Mouse (Mus musculus) G1E-ER4 (cell line): ENCODE results near the gene Nrm. TPM values are rescaled to one million over a fixed set of nuclear protein-coding genes. Genes with fewer than 3 reads are reported as not detected.

ENCODE experiments used
- GATA1 ChIP-seq: IDR thresholded peaks from one replicate; pipeline ENCODE4 v1.8.0; 2012; ENCODE audit warnings: low read length, inconsistent platforms
- polyA plus RNA-seq: library from polyadenylated mRNA; stranded (reverse); fragments of >175 nt; gene quantifications from 2 replicates; pipeline ENCODE4 v1.2.3, GENCODE M21; 2012

Nrm gene
- polyA plus RNA-seq, 1 experiment = 13.8 TPM

GRCm38 (mm10) chr17:35870884-35871696 lies 10.0 kb downstream of the Nrm start:
- TF ChIP-seq GATA1 = no peak

DNA sequence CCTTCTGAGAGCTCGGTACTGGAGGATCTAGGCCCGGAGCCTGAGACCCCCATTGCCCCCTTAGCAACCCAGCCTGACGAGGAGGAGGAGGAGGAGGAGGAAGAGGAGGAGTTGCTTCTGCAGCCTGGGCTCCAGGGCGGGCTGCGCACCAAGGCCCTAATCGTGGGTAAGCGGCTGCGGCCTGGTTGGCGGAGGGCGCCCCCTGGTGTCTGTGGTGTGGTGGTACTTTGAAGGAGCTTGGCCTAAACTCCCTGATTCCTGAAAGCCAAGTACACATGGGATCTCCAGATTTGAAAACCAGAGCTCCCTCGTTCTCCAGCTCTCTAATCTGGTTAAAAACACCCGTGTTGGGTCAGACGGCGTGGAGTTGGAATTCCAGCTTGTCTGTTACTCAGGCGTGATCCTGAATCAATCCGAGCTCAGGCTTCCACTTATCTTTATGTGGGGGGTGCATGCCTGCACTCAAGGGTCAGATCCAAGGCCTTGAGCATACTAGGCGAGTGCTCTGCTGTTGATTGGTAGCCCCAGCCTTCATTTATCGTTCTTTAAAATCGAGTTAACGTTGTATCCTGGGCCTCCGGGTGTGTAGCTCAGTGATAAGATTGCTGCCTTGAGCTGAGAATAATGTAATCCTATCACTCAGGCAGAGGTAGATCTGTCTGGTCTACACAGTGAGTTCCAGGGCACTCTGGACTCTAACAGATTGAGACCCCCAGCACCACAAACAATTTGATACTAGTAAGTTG lies 12.8 kb downstream of the Nrm start:
- peak; percentile 73 for TF ChIP-seq GATA1

GRCm38 (mm10) chr17:35874721-35875120 lies 13.6 kb downstream of the Nrm start:
- no peak for TF ChIP-seq GATA1

DNA sequence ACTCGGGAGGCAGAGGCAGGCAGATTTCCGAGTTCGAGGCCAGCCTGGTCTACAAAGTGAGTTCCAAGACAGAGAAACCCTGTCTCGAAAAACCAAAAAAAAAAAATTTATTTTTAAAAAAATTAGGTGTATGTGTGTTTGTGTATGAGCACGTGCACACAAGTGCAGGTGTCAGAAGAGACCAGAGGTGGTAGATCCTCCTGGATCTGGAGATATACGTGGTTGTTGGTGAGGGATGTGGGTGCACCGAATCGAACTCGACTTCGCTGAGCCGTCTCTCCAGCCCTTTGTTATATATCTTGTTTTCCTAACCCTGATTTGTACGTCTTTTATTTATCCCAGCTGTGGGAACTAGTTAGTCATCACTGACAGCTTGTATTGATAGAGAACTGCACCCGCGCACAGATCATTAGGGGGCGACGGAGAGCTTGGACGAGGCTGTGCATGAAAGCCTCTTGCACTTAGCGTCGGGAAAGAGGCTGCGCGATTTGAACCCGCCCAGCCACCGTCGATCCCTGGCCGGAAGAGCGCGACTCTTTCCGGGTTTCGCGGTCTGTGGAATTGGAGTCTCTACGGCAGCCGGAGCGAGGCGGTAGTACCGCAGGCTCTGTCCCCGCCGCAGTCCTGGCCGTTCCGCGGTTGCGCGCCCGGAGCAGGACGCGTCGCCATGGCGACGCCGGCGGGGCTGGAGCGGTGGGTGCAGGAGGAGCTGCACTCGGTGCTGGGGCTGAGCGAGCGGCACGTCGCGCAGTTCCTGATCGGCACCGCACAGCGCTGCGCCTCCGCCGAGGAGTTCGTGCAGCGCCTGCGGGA lies 18.3 kb downstream of the Nrm start, which contains the start of gene Dhx16:
Gene Dhx16, plus strand, starts transcription at position 575 of the 813 bp plus-strand sequence.
- no peak for TF ChIP-seq GATA1

DNA sequence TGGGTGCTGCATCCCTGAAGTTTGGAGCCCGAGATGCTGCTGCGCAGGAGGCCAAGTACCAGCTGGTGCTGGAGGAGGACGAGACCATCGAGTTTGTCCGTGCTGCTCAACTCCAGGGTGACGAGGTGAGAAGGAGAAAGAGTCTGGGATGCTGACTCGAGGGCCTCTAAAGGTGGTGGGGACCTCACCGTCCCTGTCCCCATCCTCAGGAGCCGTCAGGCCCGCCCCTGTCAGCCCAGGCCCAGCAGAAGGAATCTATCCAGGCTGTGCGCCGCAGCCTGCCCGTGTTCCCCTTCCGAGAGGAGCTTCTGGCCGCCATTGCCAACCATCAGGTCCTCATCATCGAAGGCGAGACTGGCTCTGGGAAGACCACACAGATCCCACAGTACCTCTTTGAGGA lies 21.8 kb downstream of the Nrm start:
- no peak for TF ChIP-seq GATA1

DNA sequence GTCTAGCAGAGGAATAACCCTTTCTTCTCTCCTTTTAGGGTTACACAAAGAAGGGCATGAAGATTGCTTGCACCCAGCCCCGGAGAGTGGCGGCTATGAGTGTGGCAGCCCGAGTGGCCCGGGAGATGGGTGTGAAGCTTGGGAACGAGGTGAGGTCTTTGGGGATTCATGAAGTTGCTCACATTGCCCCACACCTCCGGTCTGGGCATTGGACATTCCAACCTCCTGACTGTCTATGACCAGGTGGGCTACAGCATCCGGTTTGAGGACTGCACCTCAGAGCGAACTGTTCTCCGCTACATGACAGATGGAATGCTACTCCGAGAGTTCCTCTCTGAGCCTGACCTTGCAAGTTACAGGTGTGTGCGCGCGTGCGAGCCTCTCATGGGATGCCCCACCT lies 22.7 kb downstream of the Nrm start:
- TF ChIP-seq GATA1 = no peak

DNA sequence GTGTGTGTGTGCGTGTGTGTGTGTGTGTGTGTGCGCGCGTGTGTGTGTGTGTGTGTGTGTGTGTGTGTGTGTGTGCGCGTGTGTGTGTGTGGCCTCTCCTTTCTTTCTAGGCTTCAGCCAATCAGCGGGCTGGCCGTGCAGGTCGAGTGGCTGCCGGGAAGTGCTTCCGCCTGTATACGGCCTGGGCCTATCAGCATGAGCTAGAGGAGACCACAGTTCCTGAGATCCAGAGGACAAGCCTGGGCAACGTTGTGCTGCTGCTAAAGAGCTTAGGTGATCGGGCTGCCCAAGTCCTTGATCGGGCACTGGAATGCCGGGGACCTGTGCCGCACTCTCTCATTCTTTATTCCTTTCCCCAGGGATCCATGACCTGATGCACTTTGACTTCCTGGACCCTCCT lies 26.6 kb downstream of the Nrm start:
- no peak for TF ChIP-seq GATA1

DNA sequence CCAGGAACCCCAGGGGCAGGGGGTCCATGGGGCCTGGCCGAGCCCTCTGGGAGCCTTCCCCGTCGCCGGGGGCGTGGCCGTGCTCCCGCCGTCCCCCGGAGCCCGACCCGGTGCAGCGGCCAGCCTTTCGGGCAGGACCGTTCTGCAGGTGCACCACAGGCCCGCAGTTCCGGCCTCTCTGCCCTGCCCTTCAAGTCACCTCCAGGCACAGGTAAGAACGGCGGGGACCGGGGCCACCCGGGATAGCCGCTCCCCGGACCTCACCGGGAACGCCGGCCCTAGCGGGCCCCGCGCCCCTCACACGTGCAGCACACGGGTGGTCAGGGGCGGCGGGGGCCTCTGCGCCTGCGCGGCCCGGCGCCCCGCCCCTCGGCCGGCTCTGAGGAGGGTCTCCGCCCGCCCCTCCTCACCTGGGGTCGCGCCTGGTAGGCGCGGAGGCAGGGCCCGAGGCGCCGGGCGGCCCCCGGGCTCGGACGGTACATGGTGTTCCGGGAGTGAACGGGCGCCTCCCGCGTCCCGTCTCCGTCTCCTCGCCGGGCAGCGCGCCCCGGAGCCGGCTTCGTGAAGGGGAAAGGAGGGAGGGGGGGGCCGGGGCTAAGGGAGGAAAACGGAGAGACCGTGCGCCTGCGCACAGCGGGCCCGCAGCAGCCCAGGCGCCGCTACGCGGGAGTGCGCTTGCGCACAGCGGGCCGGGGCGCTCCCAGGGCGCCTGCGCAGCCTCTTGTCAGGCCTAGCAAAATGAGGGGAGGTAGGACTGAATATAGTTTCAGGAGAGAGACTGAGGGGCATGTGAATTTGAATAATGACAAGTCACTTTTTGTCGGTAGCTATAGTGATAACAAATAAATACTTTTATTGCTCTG lies 35.9 kb downstream of the Nrm start, which contains the start of gene 2310061I04Rik:
Gene 2310061I04Rik, minus strand, starts transcription at position 651 of the 863 bp plus-strand sequence.
- no peak for TF ChIP-seq GATA1

DNA sequence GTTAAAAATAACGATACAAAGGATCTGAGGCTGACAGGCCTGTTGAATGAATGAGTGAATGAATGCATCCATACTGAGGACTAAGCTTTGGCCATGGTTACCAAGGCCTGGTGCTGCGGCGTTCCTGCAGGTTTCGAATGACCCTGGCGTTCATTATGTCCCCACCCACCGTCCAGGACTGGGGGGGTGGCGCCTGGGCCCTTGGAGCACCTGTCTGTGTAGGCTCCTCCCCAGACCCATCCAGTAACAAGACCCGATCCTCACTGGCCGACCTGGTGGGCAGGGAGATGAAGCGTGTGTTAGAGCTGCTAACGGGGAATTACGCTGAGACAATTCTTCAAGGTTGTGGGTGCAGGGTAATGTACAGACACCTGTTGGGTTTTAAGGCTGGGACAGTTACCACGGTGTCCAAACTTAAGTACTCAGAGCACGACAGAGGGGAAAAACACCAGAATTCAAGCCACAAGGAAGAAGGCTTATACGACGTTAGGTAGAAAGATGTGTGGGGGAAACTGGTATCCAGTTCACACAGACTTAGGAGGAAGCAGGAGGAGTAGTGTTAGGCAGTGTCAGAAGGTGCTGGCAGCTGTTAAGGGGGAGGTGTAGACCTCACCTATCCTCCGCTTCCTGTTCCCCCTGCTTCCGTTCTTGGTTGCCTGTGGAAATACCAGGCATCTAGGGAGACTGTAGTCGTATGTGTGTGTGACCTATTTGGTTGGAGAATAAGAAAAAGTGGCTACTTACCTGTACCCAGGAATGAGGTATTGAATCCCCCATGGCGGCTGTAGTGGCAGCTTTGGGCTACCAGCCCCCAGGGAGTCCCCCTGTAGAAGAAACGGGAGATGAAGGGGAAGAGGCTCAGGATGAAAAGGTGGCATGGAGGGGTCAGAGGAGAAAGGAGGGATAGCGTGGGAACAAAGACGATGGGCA lies 36.8 kb downstream of the Nrm start:
- TF ChIP-seq GATA1 = no peak

DNA sequence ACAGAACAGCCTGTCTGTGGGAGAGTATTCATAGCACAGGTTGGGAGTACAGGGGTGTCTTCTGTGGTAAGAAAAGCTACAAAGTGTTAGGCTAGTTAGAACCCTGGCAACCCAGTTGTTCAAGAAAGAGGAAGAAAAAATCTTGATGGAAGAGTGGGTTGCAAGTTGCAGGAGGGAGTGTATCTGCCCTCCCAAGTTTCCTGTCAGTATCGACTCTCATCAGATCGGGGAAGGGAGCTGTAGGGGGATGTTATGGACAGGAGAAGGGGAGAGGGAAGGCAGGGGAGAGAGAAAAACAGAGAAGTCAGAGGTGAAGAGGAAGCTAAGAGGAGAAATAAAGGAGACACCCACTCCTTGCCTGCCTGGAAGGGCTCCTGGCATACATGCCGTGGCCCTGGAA lies 39.5 kb downstream of the Nrm start:
- TF ChIP-seq GATA1 = no peak

DNA sequence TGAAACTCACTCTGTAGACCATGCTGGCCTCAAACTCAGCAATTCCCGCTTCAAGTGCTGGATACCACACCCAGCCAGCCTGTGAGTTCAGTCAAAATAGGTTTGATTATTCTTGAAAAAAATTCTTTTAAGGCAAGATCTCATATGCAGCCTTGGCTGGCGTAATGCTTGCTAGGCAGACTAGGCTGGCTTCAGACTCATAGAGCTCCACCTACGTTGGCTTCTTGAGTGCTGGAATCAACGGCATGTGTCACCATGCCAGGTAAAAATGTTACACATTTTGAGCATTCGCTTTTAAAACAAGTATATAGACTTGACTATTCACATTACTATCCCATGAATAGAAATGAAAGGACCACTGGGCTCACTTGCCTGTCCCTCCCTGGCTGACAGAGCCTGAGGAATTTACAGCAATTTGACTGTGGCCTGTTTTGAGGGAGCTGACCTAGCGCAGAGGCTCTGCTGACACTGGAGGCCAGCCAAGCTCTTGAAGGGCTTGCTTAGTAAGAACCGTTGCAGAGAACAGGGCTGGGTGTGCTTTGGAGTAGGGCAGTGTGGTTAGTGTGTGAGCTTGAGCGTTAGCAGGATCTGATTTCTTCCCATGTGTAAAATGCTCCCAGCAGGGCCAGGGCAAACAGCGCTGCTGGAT lies 42.3 kb downstream of the Nrm start:
- TF ChIP-seq GATA1 = no peak

- TF ChIP-seq GATA1 = no peak
Measured at GRCm38 (mm10) chr17:35903992-35904355, 42.9 kb downstream of the Nrm start.

- TF ChIP-seq GATA1 = no peak
Measured at GRCm38 (mm10) chr17:35905587-35905986, 44.5 kb downstream of the Nrm start.

GRCm38 (mm10) chr17:35907609-35908008 lies 46.5 kb downstream of the Nrm start:
- TF ChIP-seq GATA1 = no peak
